Mouse (Mus musculus): ENCODE data around the gene Zfp266. TPM values are rescaled to one million over a fixed set of nuclear protein-coding genes. Genes with fewer than 3 reads are reported as not detected.

Gene Zfp266
- polyA plus RNA-seq, 1 experiment from 2014 or later = 48.8 TPM

DNA sequence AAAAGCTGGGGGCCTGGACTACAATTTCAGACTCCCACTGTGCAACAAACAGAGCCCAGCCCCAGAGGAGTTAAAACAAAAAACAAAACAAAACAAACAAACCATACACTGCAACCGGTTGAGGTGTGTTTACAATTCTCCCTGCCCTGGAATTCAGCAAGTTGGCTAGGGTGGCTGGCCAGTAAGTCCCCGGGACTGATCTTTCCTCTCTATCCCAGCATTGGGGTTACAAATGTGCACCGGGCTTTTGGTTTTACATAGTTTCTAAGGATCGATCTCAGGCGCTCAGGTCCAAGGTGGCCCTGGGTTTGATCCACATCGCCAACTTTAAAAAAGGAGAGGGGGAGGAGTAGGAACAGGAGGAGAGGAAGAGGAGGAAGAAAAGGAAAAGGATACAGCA lies 22.3 kb upstream of the Zfp266 start:
- ATAC-seq (ENCODE audit: insufficient number of reproducible peaks, insufficient read depth, low FRiP score, low read depth) = no peak
- Histone ChIP-seq H3K4me3 (ENCODE audit: control insufficient read depth in 1 of 2, insufficient read depth in 1 of 2, low read depth in 1 of 2, low read length in 2 of 2) (no peak overlapping the region), H3K4me2 (ENCODE audit: low read length) (peak overlapping the region; percentile 92), H3K9me3 (ENCODE audit: control insufficient read depth, low read length) (no peaks in the 10 kb centered on the region), H3K4me1 (ENCODE audit: control insufficient read depth in 2 of 2, insufficient read depth in 2 of 2, low read length in 2 of 2) (0 out of 4 replicates have a peak, but pooled peaks cover 0 to 5% of the 10 kb centered on the region in 2 experiments), H3K27ac (replicated peaks in 1 of 2; ENCODE audit: control insufficient read depth in 1 of 2, insufficient read depth in 1 of 2, low read depth in 2 of 2, low read length in 2 of 2) (peak overlapping the region; percentile 28 to 88; a peak in 2 of 4 replicates), H3K27me3 (ENCODE audit: control insufficient read depth, insufficient read depth, low read length) (no peaks in the 10 kb centered on the region), H3K9ac (ENCODE audit: low read length) (no peak overlapping the region), H3K36me3 (ENCODE audit: control insufficient read depth, insufficient read depth, low read length) (no peaks in the 10 kb centered on the region)
- WGBS = 31% methylated on average over 6 of the region's 6 CpGs

DNA sequence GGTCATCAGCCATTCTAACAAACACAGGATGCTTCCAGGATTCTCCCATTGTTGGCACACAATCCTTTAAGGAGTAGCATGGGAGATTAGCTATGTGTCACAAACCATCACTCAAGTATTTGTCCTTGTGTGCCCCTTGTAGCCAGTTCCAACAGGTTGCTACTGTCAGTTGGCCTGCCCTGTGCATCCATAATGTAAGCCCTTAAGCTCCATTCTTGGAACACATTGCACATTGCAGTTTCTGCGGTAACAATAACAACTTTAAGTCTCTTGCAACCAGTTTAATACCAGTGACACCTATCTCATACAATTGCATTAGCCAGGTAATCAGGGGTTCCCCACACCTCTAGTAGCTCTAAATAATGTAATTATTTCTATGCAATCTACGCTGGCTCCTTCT lies 15.4 kb upstream of the Zfp266 start:
- H3K9me3 ChIP-seq (ENCODE audit: control insufficient read depth, low read length) = no peaks in the 10 kb centered on the region
- WGBS = 83% methylated on average over 2 of the region's 2 CpGs
- no peak for ATAC-seq (ENCODE audit: insufficient number of reproducible peaks, insufficient read depth, low FRiP score, low read depth)
- H3K4me1 ChIP-seq (ENCODE audit: control insufficient read depth in 2 of 2, insufficient read depth in 2 of 2, low read length in 2 of 2) = no peaks in the 10 kb centered on the region
- no peaks in the 10 kb centered on the region for H3K36me3 ChIP-seq (ENCODE audit: control insufficient read depth, insufficient read depth, low read length)
- peaks cover 5% of the 10 kb centered on the region; the same call in 1 of the 2 replicates for H3K27me3 ChIP-seq (ENCODE audit: control insufficient read depth, insufficient read depth, low read length)
- H3K4me3 ChIP-seq (ENCODE audit: control insufficient read depth in 1 of 2, insufficient read depth in 1 of 2, low read depth in 1 of 2, low read length in 2 of 2) = no peak overlapping the region
- H3K27ac ChIP-seq (replicated peaks in 1 of 2; ENCODE audit: control insufficient read depth in 1 of 2, insufficient read depth in 1 of 2, low read depth in 2 of 2, low read length in 2 of 2) = no peak overlapping the region
- no peak overlapping the region for H3K9ac ChIP-seq (ENCODE audit: low read length)
- no peak overlapping the region for H3K4me2 ChIP-seq (ENCODE audit: low read length)

DNA sequence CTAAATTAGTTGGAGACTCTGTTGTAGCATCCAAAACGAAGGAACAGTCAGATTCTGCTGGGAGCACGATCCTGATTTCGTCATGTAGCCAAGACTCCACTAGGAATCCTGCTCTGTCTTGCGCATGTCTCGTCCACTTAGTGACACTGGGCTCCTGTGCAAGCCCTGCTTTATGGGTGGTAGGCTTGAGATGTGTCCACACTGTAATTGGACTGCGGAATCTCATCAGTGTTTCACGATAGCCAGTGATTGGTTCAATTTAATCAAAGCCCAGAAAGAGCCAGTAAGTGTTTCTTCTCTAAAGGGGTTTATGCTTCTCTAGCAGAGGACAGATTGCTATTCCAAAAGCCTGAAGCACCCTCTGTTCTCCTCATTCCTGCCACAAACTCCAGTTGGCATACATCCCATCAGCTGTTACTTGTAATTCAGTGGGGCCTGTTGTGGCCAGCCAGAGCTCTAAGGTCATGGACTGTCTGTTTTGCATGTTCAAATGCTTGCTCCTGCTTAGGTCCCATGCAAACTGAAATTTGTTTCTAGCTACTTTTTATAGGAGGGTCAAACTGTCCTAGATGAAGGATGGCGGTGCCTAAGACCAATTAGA lies 13.2 kb upstream of the Zfp266 start:
- H3K9ac ChIP-seq (ENCODE audit: low read length) = no peak overlapping the region
- no peak overlapping the region for H3K4me3 ChIP-seq (ENCODE audit: control insufficient read depth in 1 of 2, insufficient read depth in 1 of 2, low read depth in 1 of 2, low read length in 2 of 2)
- H3K27me3 ChIP-seq (ENCODE audit: control insufficient read depth, insufficient read depth, low read length) = peaks cover 5% of the 10 kb centered on the region; the same call in 1 of the 2 replicates
- H3K36me3 ChIP-seq (ENCODE audit: control insufficient read depth, insufficient read depth, low read length) = no peaks in the 10 kb centered on the region
- H3K4me1 ChIP-seq (ENCODE audit: control insufficient read depth in 2 of 2, insufficient read depth in 2 of 2, low read length in 2 of 2) = no peaks in the 10 kb centered on the region
- H3K4me2 ChIP-seq (ENCODE audit: low read length) = no peak overlapping the region
- no peak overlapping the region for H3K27ac ChIP-seq (replicated peaks in 1 of 2; ENCODE audit: control insufficient read depth in 1 of 2, insufficient read depth in 1 of 2, low read depth in 2 of 2, low read length in 2 of 2)
- WGBS = 77% methylated on average over 8 of the region's 8 CpGs
- no peak for ATAC-seq (ENCODE audit: insufficient number of reproducible peaks, insufficient read depth, low FRiP score, low read depth)
- no peaks in the 10 kb centered on the region for H3K9me3 ChIP-seq (ENCODE audit: control insufficient read depth, low read length)

DNA sequence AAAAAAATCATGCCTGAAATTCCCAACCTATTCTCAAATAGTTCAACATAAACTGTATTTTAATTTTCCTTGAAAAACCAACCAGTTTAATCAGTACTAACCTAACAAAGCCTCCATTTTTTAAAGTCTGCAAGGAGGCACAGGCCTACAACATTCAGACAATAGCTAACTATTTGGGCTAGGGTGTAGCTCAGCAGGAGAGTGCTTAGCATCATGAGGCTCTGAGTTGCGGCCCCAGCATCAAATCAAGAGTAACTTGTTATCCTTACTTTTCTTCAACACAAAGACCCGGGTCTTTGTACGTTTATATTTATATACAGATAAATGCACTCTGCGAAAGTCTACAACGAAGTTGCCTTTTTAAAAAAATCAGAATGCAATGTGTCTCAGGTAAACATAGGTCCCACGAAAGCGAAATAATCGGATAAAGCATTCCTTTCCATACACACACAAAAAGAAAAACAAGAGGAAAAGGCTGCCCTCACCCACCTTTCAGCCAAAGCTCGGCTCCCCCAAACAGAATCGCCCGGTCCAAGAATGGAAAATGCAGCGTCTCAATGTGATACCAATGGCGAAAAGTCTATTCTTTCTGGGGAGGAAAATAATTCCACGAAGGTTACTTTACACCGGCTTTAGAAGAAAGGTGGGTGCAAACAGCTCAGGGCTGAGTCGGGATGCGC lies 546 bp downstream of the Zfp266 start:
- WGBS = 1% methylated on average over 17 of the region's 17 CpGs
- Histone ChIP-seq H3K9me3 (ENCODE audit: control insufficient read depth, low read length) (no peaks in the 10 kb centered on the region), H3K4me2 (ENCODE audit: low read length) (peak overlapping the region; percentile 71), H3K27ac (replicated peaks in 1 of 2; ENCODE audit: control insufficient read depth in 1 of 2, insufficient read depth in 1 of 2, low read depth in 2 of 2, low read length in 2 of 2) (peak overlapping the region; percentile 93), H3K4me1 (ENCODE audit: control insufficient read depth in 2 of 2, insufficient read depth in 2 of 2, low read length in 2 of 2) (peaks cover 2 to 11% of the 10 kb centered on the region in 2 experiments; a peak in 3 of 4 replicates), H3K9ac (ENCODE audit: low read length) (peak overlapping the region; percentile 94), H3K4me3 (ENCODE audit: control insufficient read depth in 1 of 2, insufficient read depth in 1 of 2, low read depth in 1 of 2, low read length in 2 of 2) (peak overlapping the region; percentile 60 to 78), H3K27me3 (ENCODE audit: control insufficient read depth, insufficient read depth, low read length) (no peaks in the 10 kb centered on the region), H3K36me3 (ENCODE audit: control insufficient read depth, insufficient read depth, low read length) (peaks cover 26% of the 10 kb centered on the region)
- no peak for ATAC-seq (ENCODE audit: insufficient number of reproducible peaks, insufficient read depth, low FRiP score, low read depth)

DNA sequence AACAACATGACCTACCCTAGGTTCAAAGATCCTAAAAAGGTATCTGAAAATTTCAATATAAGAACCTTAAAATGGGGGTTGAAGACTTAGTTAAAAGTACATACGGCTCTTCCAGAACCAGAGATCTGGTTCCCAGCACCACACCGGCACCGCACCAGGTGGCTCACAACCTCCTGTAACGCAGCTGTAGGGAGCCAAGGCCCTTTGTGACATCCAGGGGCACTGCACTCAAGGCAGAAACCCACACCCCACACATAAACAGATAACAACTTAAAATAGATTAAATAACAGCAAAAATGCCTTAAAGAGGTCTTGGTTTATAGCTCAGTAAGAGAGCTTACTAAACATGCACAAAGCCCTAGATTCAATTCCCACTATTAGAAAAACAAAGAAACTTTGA lies 1.3 kb downstream of the Zfp266 start:
- Histone ChIP-seq H3K36me3 (ENCODE audit: control insufficient read depth, insufficient read depth, low read length) (peaks cover 34% of the 10 kb centered on the region), H3K27me3 (ENCODE audit: control insufficient read depth, insufficient read depth, low read length) (no peaks in the 10 kb centered on the region), H3K4me2 (ENCODE audit: low read length) (peak overlapping the region; percentile 71), H3K4me1 (ENCODE audit: control insufficient read depth in 2 of 2, insufficient read depth in 2 of 2, low read length in 2 of 2) (peaks cover 2 to 11% of the 10 kb centered on the region in 2 experiments; a peak in 3 of 4 replicates), H3K9ac (ENCODE audit: low read length) (peak overlapping the region; percentile 25), H3K4me3 (ENCODE audit: control insufficient read depth in 1 of 2, insufficient read depth in 1 of 2, low read depth in 1 of 2, low read length in 2 of 2) (peak overlapping the region; percentile 44 to 78), H3K9me3 (ENCODE audit: control insufficient read depth, low read length) (no peaks in the 10 kb centered on the region), H3K27ac (replicated peaks in 1 of 2; ENCODE audit: control insufficient read depth in 1 of 2, insufficient read depth in 1 of 2, low read depth in 2 of 2, low read length in 2 of 2) (no peak overlapping the region)
- ATAC-seq (ENCODE audit: insufficient number of reproducible peaks, insufficient read depth, low FRiP score, low read depth) = no peak
- 28% methylated on average over 4 of the region's 4 CpGs for WGBS

DNA sequence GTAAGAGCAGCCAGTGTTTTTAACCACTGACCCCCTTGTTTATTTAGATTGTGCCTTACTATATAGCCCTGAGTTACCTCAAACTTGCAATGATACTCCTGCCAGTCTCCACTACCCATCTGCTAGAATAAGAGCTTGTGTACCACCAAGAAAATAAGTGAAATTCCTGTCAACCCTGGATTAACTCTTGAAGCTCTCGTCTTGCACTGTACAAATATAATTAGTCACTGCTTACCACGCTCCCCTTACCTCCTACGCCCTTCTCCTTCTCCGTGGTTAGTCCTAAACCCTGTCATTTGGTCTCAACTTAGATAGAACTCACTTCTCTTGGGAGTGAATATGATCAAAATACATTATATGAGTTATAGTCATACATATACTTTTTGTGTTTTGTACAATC lies 2.5 kb downstream of the Zfp266 start:
- ATAC-seq (ENCODE audit: insufficient number of reproducible peaks, insufficient read depth, low FRiP score, low read depth) = no peak
- Histone ChIP-seq H3K27ac (replicated peaks in 1 of 2; ENCODE audit: control insufficient read depth in 1 of 2, insufficient read depth in 1 of 2, low read depth in 2 of 2, low read length in 2 of 2) (no peak overlapping the region), H3K4me2 (ENCODE audit: low read length) (peak overlapping the region; percentile 71; the same call in 1 of the 2 replicates), H3K4me1 (ENCODE audit: control insufficient read depth in 2 of 2, insufficient read depth in 2 of 2, low read length in 2 of 2) (peaks cover 2 to 16% of the 10 kb centered on the region in 2 experiments; a peak in 3 of 4 replicates), H3K9me3 (ENCODE audit: control insufficient read depth, low read length) (no peaks in the 10 kb centered on the region), H3K27me3 (ENCODE audit: control insufficient read depth, insufficient read depth, low read length) (no peaks in the 10 kb centered on the region), H3K36me3 (ENCODE audit: control insufficient read depth, insufficient read depth, low read length) (peaks cover 45% of the 10 kb centered on the region), H3K9ac (ENCODE audit: low read length) (no peak overlapping the region), H3K4me3 (ENCODE audit: control insufficient read depth in 1 of 2, insufficient read depth in 1 of 2, low read depth in 1 of 2, low read length in 2 of 2) (no peak overlapping the region)
- WGBS = 82% methylated on average over 4 of the region's 4 CpGs

DNA sequence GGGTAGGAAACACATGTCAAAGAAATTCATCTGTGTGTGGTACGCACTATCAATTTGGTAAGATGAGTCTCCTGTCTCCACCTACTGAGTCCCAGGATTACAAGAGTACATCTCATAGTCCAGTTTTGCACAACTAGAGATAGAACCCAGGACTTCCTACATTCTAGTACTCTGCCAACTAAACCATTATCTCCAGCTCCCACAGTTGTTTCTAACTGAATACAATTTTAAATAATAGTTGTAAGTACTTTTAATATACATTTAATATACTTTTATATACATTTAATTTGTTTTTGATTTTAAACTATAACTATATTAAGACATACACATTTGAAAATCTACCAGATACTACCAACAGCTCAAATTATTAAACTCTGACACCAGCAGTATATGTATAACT lies 3.5 kb downstream of the Zfp266 start:
- H3K27me3 ChIP-seq (ENCODE audit: control insufficient read depth, insufficient read depth, low read length) = no peaks in the 10 kb centered on the region
- no peak overlapping the region for H3K27ac ChIP-seq (replicated peaks in 1 of 2; ENCODE audit: control insufficient read depth in 1 of 2, insufficient read depth in 1 of 2, low read depth in 2 of 2, low read length in 2 of 2)
- 94% methylated on average over 1 of the region's 1 CpGs for WGBS
- no peaks in the 10 kb centered on the region for H3K9me3 ChIP-seq (ENCODE audit: control insufficient read depth, low read length)
- peaks cover 2 to 19% of the 10 kb centered on the region in 2 experiments; a peak in 3 of 4 replicates for H3K4me1 ChIP-seq (ENCODE audit: control insufficient read depth in 2 of 2, insufficient read depth in 2 of 2, low read length in 2 of 2)
- H3K36me3 ChIP-seq (ENCODE audit: control insufficient read depth, insufficient read depth, low read length) = peaks cover 53% of the 10 kb centered on the region
- no peak overlapping the region for H3K9ac ChIP-seq (ENCODE audit: low read length)
- H3K4me2 ChIP-seq (ENCODE audit: low read length) = no peak overlapping the region
- H3K4me3 ChIP-seq (ENCODE audit: control insufficient read depth in 1 of 2, insufficient read depth in 1 of 2, low read depth in 1 of 2, low read length in 2 of 2) = no peak overlapping the region
- ATAC-seq (ENCODE audit: insufficient number of reproducible peaks, insufficient read depth, low FRiP score, low read depth) = no peak

Data from heart, embryonic 14.5 days (tissue).